Mouse (Mus musculus) liver, embryonic 16.5 days (tissue): ENCODE measurements around the gene Pemt. TPM values are rescaled to one million over a fixed set of nuclear protein-coding genes. Genes with fewer than 3 reads are reported as not detected.
A peak's percentile ranks its signal among the peaks of the same experiment; 100 is the strongest.

Experiments
- ATAC-seq: fragments of 200-750 bp; cut with Nextera tagmentation; 2 replicates; pipeline ENCODE4 v1.8.0; 2017; ENCODE audit warnings: low read depth, mild to moderate bottlenecking, moderate number of reproducible peaks, moderate library complexity
- H3K27ac ChIP-seq: fragments of 300-500 bp; sonication (generic); 2 replicates; pipeline ENCODE4 v1.5.1; 2014; ENCODE audit warnings: mild to moderate bottlenecking, low read length
- H3K27me3 ChIP-seq: fragments of 300-500 bp; sonication (generic); 2 replicates; pipeline ENCODE4 v1.6.1; 2014; ENCODE audit warnings: low read depth, low read length, mixed read lengths; ENCODE audit not compliant: control insufficient read depth, insufficient read depth
- H3K36me3 ChIP-seq: fragments of 300-500 bp; sonication (generic); 2 replicates; pipeline ENCODE4 v1.6.1; 2014; ENCODE audit warnings: mild to moderate bottlenecking; ENCODE audit not compliant: control insufficient read depth, insufficient read depth
- H3K4me1 ChIP-seq: fragments of 300-500 bp; sonication (generic); 2 replicates; pipeline ENCODE4 v1.6.1; 2014; ENCODE audit warnings: low read depth, low read length, mixed read lengths; ENCODE audit not compliant: control insufficient read depth
- H3K4me2 ChIP-seq: fragments of 300-500 bp; sonication (generic); 2 replicates; pipeline ENCODE4 v1.6.1; 2014; ENCODE audit warnings: low read depth, low read length, mixed read lengths
- H3K4me3 ChIP-seq: fragments of 300-500 bp; sonication (generic); 2 replicates; pipeline ENCODE4 v1.5.1; 2014; ENCODE audit warnings: low read depth, mild to moderate bottlenecking, low read length
- H3K9ac ChIP-seq: fragments of 300-500 bp; sonication (generic); 2 replicates; pipeline ENCODE4 v1.6.1; 2014; ENCODE audit warnings: low read depth, low read length
- H3K9me3 ChIP-seq: fragments of 300-500 bp; sonication (generic); replicated peaks from 2 replicates; pipeline ENCODE4 v1.6.1; 2016; ENCODE audit warnings: low read length; ENCODE audit not compliant: control insufficient read depth
- WGBS: fragments of 180-500 bp; shearing (Covaris S2); extraction: QIAGEN DNeasy Blood & Tissue Kit; methylation state at CpG from one replicate; pipeline ENCODE4 v1.1.7; 2014; ENCODE audit not compliant: insufficient replicate concordance; 5-methylcytosine and 5-hydroxymethylcytosine counted together
- polyA plus RNA-seq: library from polyadenylated mRNA; unstranded; fragments of >200 nt; fragmentation: Nextera tagmentation; extraction: Ambion mirVana; gene quantifications from 2 replicates; pipeline ENCODE4 v1.2.1, GENCODE M21; 2015

Gene Pemt
- polyA plus RNA-seq, 1 experiment from 2014 or later, result 63.2 TPM

- WGBS, result 62% methylated on average over 4 of the region's 4 CpGs
- Histone ChIP-seq H3K27ac (no peak overlapping the region), H3K9me3 (no peaks in the 10 kb centered on the region), H3K27me3 (no peaks in the 10 kb centered on the region), H3K9ac (no peak overlapping the region), H3K4me1 (no peaks in the 10 kb centered on the region), H3K4me2 (no peak overlapping the region), H3K4me3 (no peak overlapping the region), H3K36me3 (no peaks in the 10 kb centered on the region)
- ATAC-seq, result no peak
Observed at GRCm38 (mm10) chr11:60061504-60062006, 15.3 kb upstream of the Pemt start.

GRCm38 (mm10) chr11:60060026-60060425 lies 13.7 kb upstream of the Pemt start:
- Histone ChIP-seq H3K9ac (no peak overlapping the region), H3K36me3 (no peaks in the 10 kb centered on the region), H3K4me1 (no peaks in the 10 kb centered on the region), H3K27me3 (no peaks in the 10 kb centered on the region), H3K9me3 (no peaks in the 10 kb centered on the region), H3K4me3 (no peak overlapping the region), H3K4me2 (no peak overlapping the region), H3K27ac (no peak overlapping the region)
- ATAC-seq, result no peak
- 80% methylated on average over 2 of the region's 2 CpGs for WGBS

GRCm38 (mm10) chr11:60058441-60058840 lies 12.2 kb upstream of the Pemt start:
- Histone ChIP-seq H3K4me2 (no peak overlapping the region), H3K9ac (no peak overlapping the region), H3K4me3 (no peak overlapping the region), H3K27ac (no peak overlapping the region), H3K9me3 (no peaks in the 10 kb centered on the region), H3K4me1 (no peaks in the 10 kb centered on the region), H3K27me3 (no peaks in the 10 kb centered on the region), H3K36me3 (no peaks in the 10 kb centered on the region)
- ATAC-seq, result no peak
- 57% methylated on average over 10 of the region's 10 CpGs for WGBS

DNA sequence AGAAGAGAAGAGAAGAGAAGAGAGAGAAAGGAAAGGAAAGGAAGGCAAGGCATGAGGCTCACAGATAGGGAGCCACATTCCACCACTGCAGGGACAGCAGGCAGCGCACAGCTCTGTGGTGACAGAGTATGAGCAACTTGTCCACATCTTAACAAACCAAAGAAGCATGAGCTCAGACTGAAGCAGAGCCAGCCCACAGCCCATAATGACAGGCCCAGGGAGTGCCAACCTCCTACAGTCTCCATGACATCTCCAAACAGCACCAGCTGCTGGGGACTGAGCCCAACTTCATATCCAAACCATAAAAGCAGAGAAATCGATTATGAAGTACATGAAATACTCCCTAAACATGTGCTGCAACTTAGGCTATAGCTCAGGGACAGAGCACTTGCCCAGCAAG lies 11.7 kb upstream of the Pemt start:
- WGBS, result 49% methylated on average over 2 of the region's 2 CpGs
- Histone ChIP-seq H3K4me3 (no peak overlapping the region), H3K4me2 (no peak overlapping the region), H3K9ac (no peak overlapping the region), H3K36me3 (no peaks in the 10 kb centered on the region), H3K9me3 (no peaks in the 10 kb centered on the region), H3K27me3 (no peaks in the 10 kb centered on the region), H3K27ac (no peak overlapping the region), H3K4me1 (no peaks in the 10 kb centered on the region)
- no peak for ATAC-seq

GRCm38 (mm10) chr11:60056520-60056919 lies 10.2 kb upstream of the Pemt start:
- Histone ChIP-seq H3K9me3 (no peaks in the 10 kb centered on the region), H3K4me1 (no peaks in the 10 kb centered on the region), H3K36me3 (no peaks in the 10 kb centered on the region), H3K4me2 (no peak overlapping the region), H3K4me3 (no peak overlapping the region), H3K27me3 (no peaks in the 10 kb centered on the region), H3K27ac (no peak overlapping the region), H3K9ac (no peak overlapping the region)
- 41% methylated on average over 6 of the region's 6 CpGs for WGBS
- no peak for ATAC-seq

DNA sequence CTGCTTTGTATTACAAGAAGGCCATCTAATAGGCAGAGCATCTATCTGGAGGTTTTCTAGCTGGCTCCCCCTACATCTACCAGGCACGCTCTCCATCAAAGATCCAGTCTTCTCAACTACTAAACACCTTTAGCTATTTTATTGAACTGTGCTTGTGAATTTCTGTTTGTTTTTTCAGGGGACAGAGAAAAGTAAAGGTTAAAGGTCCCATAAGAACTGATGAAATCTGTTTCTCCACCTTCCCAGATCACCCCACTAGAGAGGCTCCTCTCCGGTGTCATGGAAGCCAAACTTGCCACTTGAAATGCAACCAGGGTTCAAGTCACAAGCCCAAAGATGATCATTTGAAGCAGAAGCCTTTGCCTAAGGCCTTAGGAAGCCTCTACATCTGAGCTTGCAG lies 2.6 kb upstream of the Pemt start:
- no peaks in the 10 kb centered on the region for H3K9me3 ChIP-seq
- H3K27ac ChIP-seq, result no peak overlapping the region
- H3K4me3 ChIP-seq, result no peak overlapping the region
- peaks cover 13% of the 10 kb centered on the region for H3K4me1 ChIP-seq
- H3K9ac ChIP-seq, result no peak overlapping the region
- no peak for ATAC-seq
- H3K27me3 ChIP-seq, result no peaks in the 10 kb centered on the region
- WGBS, result 59% methylated on average over 2 of the region's 2 CpGs
- no peak overlapping the region for H3K4me2 ChIP-seq
- no peaks in the 10 kb centered on the region for H3K36me3 ChIP-seq

DNA sequence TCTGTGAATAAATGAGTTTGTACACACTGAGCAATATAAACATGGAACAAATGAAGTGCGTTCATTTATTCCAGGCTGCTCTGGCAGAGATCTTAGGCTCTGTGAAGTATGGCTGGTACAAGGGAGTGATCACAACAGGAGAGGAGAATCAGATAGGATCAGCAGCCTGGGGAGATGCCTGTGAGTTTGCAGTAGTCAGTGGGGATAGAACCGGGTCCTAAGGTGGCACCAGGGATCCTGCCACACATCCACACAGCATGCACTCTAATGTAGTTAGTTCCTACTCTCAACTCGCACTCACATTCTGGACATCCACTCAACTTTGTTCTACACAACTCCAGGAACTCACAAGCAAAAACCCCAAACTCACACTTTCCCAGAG lies 622 bp downstream of the Pemt start:
- WGBS, result 5% methylated on average over 3 of the region's 3 CpGs
- ATAC-seq, result peak; percentile 14; the same call in 1 of the 2 replicates
- peaks cover 13% of the 10 kb centered on the region for H3K4me1 ChIP-seq
- no peaks in the 10 kb centered on the region for H3K27me3 ChIP-seq
- no peaks in the 10 kb centered on the region for H3K36me3 ChIP-seq
- peak overlapping the region; percentile 37; the same call in 1 of the 2 replicates for H3K27ac ChIP-seq
- peak overlapping the region; percentile 71 for H3K4me3 ChIP-seq
- H3K9ac ChIP-seq, result peak overlapping the region; percentile 47
- no peaks in the 10 kb centered on the region for H3K9me3 ChIP-seq
- H3K4me2 ChIP-seq, result peak overlapping the region; percentile 96

- peaks cover 13% of the 10 kb centered on the region for H3K4me1 ChIP-seq
- no peaks in the 10 kb centered on the region for H3K27me3 ChIP-seq
- H3K9me3 ChIP-seq, result no peaks in the 10 kb centered on the region
- no peak overlapping the region for H3K4me2 ChIP-seq
- no peak overlapping the region for H3K9ac ChIP-seq
- H3K36me3 ChIP-seq, result no peaks in the 10 kb centered on the region
- ATAC-seq, result no peak
- no peak overlapping the region for H3K27ac ChIP-seq
- no peak overlapping the region for H3K4me3 ChIP-seq
- 79% methylated on average over 1 of the region's 1 CpGs for WGBS
Observed at GRCm38 (mm10) chr11:60044777-60045176, 1.5 kb downstream of the Pemt start.

GRCm38 (mm10) chr11:60042277-60042676 lies 4.0 kb downstream of the Pemt start:
- no peak overlapping the region for H3K9ac ChIP-seq
- H3K4me3 ChIP-seq, result no peak overlapping the region
- no peak overlapping the region for H3K27ac ChIP-seq
- H3K36me3 ChIP-seq, result no peaks in the 10 kb centered on the region
- H3K9me3 ChIP-seq, result no peaks in the 10 kb centered on the region
- no peaks in the 10 kb centered on the region for H3K27me3 ChIP-seq
- no peak overlapping the region for H3K4me2 ChIP-seq
- H3K4me1 ChIP-seq, result peaks cover 10% of the 10 kb centered on the region
- no peak for ATAC-seq
